Mouse (Mus musculus): ENCODE measurements around the gene Zfp865. TPM values are rescaled to one million over a fixed set of nuclear protein-coding genes. Genes with fewer than 3 reads are reported as not detected.
"Not testable (repeated sequence)": the region's sequence is repeated elsewhere in the genome, so short reads cannot be mapped to it uniquely, and the experiment has no call there.

Zfp865 gene
- total RNA-seq, 2 experiments from 2014 or later: 11.2 to 15.2 TPM

DNA sequence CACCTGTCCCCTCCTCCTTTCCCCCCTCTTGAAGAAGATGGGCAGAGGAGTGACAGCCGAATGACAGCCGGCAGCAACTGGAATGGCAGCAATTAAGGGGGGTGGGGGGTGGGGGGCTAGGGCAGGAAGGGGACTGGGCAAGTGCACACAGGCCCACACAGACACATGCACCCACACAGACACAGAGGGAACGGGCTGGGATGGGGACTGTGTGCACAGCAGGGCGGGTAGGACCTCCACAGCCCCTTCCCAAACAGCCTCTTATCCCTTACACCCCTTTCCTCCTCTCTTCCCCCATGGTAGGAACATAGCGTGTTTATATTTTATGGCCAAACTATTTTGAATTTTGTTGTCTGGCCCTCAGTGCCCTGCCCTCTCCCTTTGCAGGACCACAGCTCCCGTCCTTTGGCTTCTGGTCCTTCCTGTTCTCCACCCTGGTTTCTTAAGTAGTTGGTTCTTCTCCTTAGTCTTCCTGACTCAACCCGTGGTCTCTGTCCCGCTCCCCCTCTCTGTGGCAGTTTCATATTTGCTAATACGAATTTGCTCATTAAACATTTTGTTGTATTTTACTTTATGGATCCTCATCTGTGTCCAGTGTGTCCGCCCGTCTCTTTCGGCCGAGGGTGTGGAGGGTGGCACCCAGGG lies 59.3 kb downstream of the Zfp865 start:
- not testable (repeated sequence) for ATAC-seq (replicated peaks; ENCODE audit: poor library complexity, severe bottlenecking)

DNA sequence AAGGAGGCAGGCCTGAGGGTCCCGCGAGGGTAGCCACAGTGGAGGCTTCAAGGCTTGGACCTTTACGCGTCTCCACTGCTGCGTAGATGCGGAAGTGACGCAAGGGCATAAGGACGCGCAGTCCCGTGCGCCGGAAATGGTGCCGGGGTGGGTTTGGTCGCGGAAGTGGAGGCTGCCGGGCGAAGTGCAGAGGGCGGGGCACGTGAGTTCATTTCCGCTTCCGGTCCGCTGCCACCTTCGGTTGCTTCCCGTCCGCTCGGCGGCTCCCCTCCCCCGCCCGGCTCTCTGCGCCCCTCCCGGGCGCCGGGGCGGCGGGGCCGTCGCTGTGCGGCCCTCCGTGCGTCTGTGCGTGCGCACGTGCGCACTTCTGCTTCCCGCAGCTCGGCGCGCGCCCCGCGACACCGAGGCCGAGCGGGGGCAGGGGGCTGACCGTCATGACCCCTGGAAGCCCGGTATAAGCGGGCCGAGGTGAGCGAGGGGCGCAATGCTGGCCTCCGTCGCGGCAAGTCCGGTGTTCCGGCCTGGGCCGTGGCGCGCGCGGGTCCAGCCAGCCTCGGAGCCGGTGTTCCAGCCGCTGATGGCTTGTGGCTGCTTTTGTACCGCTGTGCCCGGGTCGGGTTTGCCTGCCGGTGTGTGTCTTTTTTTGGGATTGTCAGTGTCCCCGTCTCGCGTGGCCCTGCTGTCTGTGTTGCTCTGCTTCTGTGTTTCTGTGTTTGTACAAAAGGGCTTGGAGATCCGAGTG lies 60.0 kb downstream of the Zfp865 start, which contains the start of gene Epn1:
Epn1 (plus strand) TSS at position 226 of the 742 bp plus-strand sequence.
- peak; percentile 92 for ATAC-seq (replicated peaks; ENCODE audit: poor library complexity, severe bottlenecking)

DNA sequence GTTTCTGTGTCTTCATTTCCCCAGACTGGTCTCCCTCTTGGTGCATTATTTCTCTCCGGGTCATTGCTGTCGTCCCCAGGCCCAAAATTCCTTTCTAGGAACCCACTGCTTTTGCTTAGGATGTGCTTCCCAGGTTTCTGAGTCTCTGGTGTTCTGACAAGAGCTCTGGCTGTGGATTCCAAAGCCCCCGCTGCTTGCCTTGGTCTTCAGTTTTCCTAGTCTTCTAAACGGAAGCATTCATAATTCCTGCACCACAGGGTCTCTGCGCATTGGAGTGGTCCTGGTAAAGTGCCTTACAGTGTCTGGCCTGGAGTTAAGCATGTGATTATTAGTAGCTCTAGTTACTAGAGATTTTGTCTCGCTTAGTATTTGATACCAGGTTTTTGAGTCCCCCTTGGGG lies 60.6 kb downstream of the Zfp865 start:
- no peak for ATAC-seq (replicated peaks; ENCODE audit: poor library complexity, severe bottlenecking)

DNA sequence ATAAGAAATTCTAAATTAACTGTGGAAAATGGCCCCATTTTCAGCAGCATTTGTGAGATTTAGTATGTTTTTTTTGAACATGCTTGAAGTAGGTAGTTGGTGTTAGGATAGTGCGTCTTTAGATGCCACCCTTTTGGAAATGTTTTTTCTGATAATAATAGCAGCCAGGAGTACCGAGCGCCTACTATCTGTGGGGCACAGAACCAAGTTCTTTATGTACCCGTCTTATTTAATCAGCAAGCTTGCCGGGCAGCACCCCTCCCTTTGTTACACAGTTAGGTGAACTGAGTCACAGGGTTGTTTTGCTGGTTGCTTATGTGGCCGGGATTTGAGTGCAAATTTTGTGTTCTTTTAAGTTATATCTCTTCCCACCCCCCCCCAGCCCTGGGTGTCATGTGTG lies 61.1 kb downstream of the Zfp865 start:
- ATAC-seq (replicated peaks; ENCODE audit: poor library complexity, severe bottlenecking): no peak

DNA sequence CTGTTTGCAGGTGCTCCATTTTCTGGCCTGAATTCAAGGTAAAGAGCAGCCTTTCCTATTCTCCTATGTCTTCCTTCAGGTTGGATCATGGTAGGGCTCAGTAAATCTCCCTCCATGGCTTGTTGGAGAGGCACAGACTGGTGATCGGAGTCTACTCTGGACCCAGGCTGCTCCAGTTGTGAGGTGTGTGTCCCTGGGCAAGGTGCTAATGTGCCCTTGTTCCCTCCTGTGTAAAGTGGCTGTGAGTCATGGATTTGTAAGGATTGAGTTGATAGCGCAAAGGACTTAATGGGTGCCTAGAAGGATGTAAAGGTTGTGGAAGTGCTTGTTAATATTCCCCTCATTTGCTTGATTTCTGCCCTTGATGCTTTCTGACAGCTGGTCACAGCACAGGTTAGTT lies 61.8 kb downstream of the Zfp865 start:
- no peak for ATAC-seq (replicated peaks; ENCODE audit: poor library complexity, severe bottlenecking)

DNA sequence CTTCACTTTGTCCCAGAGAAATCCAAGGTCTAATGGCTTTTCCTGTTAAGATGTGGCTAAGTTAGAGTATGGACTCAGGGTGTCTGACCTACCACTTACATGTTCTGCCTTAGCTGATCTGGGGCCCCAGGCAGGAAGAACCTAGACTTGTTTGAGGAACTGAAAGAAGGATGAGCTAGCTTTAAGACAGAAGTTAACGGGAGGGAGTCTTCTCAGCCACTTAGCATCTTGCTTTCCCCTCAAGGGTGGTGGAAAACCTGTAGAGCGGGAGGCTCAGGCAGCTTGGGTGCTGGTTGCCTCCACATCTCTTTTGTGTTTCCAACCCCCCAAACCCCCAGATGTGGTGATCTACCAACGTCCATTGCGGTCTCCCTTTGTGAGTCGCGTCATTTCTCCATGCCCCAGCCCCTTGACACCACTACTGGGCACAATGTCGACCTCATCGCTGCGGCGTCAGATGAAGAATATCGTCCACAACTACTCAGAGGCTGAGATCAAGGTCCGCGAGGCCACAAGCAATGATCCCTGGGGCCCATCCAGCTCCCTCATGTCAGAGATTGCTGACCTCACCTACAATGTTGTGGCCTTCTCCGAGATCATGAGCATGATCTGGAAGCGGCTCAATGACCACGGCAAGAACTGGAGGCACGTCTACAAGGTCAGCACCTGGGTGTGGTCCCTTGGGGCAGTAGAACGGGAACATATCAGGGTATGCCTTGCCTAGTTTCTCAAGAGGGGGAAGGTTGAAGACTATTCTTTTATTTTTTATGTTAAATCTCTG lies 63.3 kb downstream of the Zfp865 start:
- ATAC-seq (replicated peaks; ENCODE audit: poor library complexity, severe bottlenecking): peak; percentile 63

DNA sequence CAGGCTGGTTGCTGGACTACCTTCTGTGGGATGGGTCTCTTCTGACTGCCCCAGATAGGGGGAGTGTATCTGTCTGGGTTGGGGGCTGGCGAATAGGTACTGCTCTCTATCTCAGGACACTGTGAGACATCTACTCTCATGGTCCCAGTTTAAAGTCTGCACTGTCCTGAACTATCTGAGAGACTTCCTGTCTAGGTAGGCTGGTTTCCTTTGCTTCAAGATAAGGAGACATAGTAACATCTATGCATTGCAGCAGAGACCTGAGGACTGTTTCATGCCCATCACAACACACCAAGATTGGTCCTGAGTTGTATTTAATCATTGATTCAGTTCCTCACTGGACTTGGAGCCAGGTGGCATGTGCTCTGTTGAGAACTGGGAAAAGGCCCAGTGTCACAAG lies 65.3 kb downstream of the Zfp865 start:
- no peak for ATAC-seq (replicated peaks; ENCODE audit: poor library complexity, severe bottlenecking)

Other genes starting within 250 kb of the Zfp865 start
- not detected in 2 replicates for gene Fam71e2, start 249.1 kb upstream of the Zfp865 start, total RNA-seq (2014; fragmentation: Nextera tagmentation)
- gene Fam71e2, start 249.1 kb upstream of the Zfp865 start, total RNA-seq (2017): not detected in 2 replicates
- gene Il11, start 237.5 kb upstream of the Zfp865 start, total RNA-seq (2014; fragmentation: Nextera tagmentation): not detected in 2 replicates
- not detected in 2 replicates for gene Il11, start 237.5 kb upstream of the Zfp865 start, total RNA-seq (2017)
- gene Tmem190, start 237.4 kb upstream of the Zfp865 start, total RNA-seq (2014; fragmentation: Nextera tagmentation): not detected in 2 replicates
- gene Tmem190, start 237.4 kb upstream of the Zfp865 start, total RNA-seq (2017): not detected in 2 replicates
- gene Tmem238, start 230.7 kb upstream of the Zfp865 start, total RNA-seq (2014; fragmentation: Nextera tagmentation): 3.2 and 6.2 TPM in 2 replicates
- 4.6 and 7.6 TPM in 2 replicates for gene Tmem238, start 230.7 kb upstream of the Zfp865 start, total RNA-seq (2017)
- gene Rpl28, start 227.5 kb upstream of the Zfp865 start, total RNA-seq (2014; fragmentation: Nextera tagmentation): 1,827 and 2,944 TPM in 2 replicates
- 828 and 1,139 TPM in 2 replicates for gene Rpl28, start 227.5 kb upstream of the Zfp865 start, total RNA-seq (2017)
- gene Ube2s, start 207.8 kb upstream of the Zfp865 start, total RNA-seq (2014; fragmentation: Nextera tagmentation): 236 and 240 TPM in 2 replicates
- gene Ube2s, start 207.8 kb upstream of the Zfp865 start, total RNA-seq (2017): 230 and 245 TPM in 2 replicates
- not detected in 2 replicates for gene Shisa7, start 175.7 kb upstream of the Zfp865 start, total RNA-seq (2014; fragmentation: Nextera tagmentation)
- gene Shisa7, start 175.7 kb upstream of the Zfp865 start, total RNA-seq (2017): not detected in 2 replicates
- gene Isoc2b, start 150.1 kb upstream of the Zfp865 start, total RNA-seq (2014; fragmentation: Nextera tagmentation): 11.8 and 13.2 TPM in 2 replicates
- 43.0 and 72.6 TPM in 2 replicates for gene Isoc2b, start 150.1 kb upstream of the Zfp865 start, total RNA-seq (2017)
- 5.3 and 7.9 TPM in 2 replicates for gene Isoc2a, start 143.2 kb upstream of the Zfp865 start, total RNA-seq (2014; fragmentation: Nextera tagmentation)
- gene Isoc2a, start 143.2 kb upstream of the Zfp865 start, total RNA-seq (2017): 7.9 and 10.7 TPM in 2 replicates
- gene Gm36210, start 113.9 kb upstream of the Zfp865 start, total RNA-seq (2014; fragmentation: Nextera tagmentation): not detected in 2 replicates
- gene Gm36210, start 113.9 kb upstream of the Zfp865 start, total RNA-seq (2017): not detected in 2 replicates
- gene Zfp628, start 105.2 kb upstream of the Zfp865 start, total RNA-seq (2014; fragmentation: Nextera tagmentation): 4.6 and 7.7 TPM in 2 replicates
- gene Zfp628, start 105.2 kb upstream of the Zfp865 start, total RNA-seq (2017): 1.0 and 1.2 TPM in 2 replicates
- 1.4 TPM in 1 of 2 replicates, not detected in the other for gene Nat14, start 98.3 kb upstream of the Zfp865 start, total RNA-seq (2014; fragmentation: Nextera tagmentation)
- not detected in 2 replicates for gene Nat14, start 98.3 kb upstream of the Zfp865 start, total RNA-seq (2017)
- not detected in 2 replicates for gene Ssc5d, start 94.6 kb upstream of the Zfp865 start, total RNA-seq (2014; fragmentation: Nextera tagmentation)
- gene Ssc5d, start 94.6 kb upstream of the Zfp865 start, total RNA-seq (2017): 0.05 TPM in 1 of 2 replicates, not detected in the other
- not detected in 2 replicates for gene Sbk2, start 56.0 kb upstream of the Zfp865 start, total RNA-seq (2014; fragmentation: Nextera tagmentation)
- not detected in 2 replicates for gene Sbk2, start 56.0 kb upstream of the Zfp865 start, total RNA-seq (2017)
- not detected in 2 replicates for gene Sbk3, start 49.2 kb upstream of the Zfp865 start, total RNA-seq (2014; fragmentation: Nextera tagmentation)
- not detected in 2 replicates for gene Sbk3, start 49.2 kb upstream of the Zfp865 start, total RNA-seq (2017)
- gene Zfp579, start 24.2 kb upstream of the Zfp865 start, total RNA-seq (2014; fragmentation: Nextera tagmentation): 10.0 and 14.1 TPM in 2 replicates
- 2.3 and 11.2 TPM in 2 replicates for gene Zfp579, start 24.2 kb upstream of the Zfp865 start, total RNA-seq (2017)
- 23.3 and 30.7 TPM in 2 replicates for gene Zfp524, start 6.0 kb upstream of the Zfp865 start, total RNA-seq (2014; fragmentation: Nextera tagmentation)
- 8.5 and 9.3 TPM in 2 replicates for gene Zfp524, start 6.0 kb upstream of the Zfp865 start, total RNA-seq (2017)
- gene Fiz1, start 5.7 kb upstream of the Zfp865 start, total RNA-seq (2014; fragmentation: Nextera tagmentation): 27.4 and 33.9 TPM in 2 replicates
- 15.6 and 23.4 TPM in 2 replicates for gene Fiz1, start 5.7 kb upstream of the Zfp865 start, total RNA-seq (2017)
- not detected in 2 replicates for gene Gm44973, start 4.9 kb upstream of the Zfp865 start, total RNA-seq (2014; fragmentation: Nextera tagmentation)
- 7.5 TPM in 1 of 2 replicates, not detected in the other for gene Gm44973, start 4.9 kb upstream of the Zfp865 start, total RNA-seq (2017)
- 1.8 TPM in 1 of 2 replicates, not detected in the other for gene Ccdc106, start 177 bp downstream of the Zfp865 start, total RNA-seq (2014; fragmentation: Nextera tagmentation)
- gene Ccdc106, start 177 bp downstream of the Zfp865 start, total RNA-seq (2017): not detected in 2 replicates
- gene 4632433K11Rik, start 13.7 kb downstream of the Zfp865 start, total RNA-seq (2014; fragmentation: Nextera tagmentation): not detected in 2 replicates
- 0.57 and 1.2 TPM in 2 replicates for gene 4632433K11Rik, start 13.7 kb downstream of the Zfp865 start, total RNA-seq (2017)
- 0.28 and 0.54 TPM in 2 replicates for gene Zfp784, start 18.1 kb downstream of the Zfp865 start, total RNA-seq (2014; fragmentation: Nextera tagmentation)
- gene Zfp784, start 18.1 kb downstream of the Zfp865 start, total RNA-seq (2017): 0.98 and 1.1 TPM in 2 replicates
- gene Zfp580, start 31.2 kb downstream of the Zfp865 start, total RNA-seq (2014; fragmentation: Nextera tagmentation): 1.3 and 7.3 TPM in 2 replicates
- gene Zfp580, start 31.2 kb downstream of the Zfp865 start, total RNA-seq (2017): 1.2 and 1.3 TPM in 2 replicates
- 204 and 227 TPM in 2 replicates for gene U2af2, start 41.8 kb downstream of the Zfp865 start, total RNA-seq (2014; fragmentation: Nextera tagmentation)
- 253 and 265 TPM in 2 replicates for gene U2af2, start 41.8 kb downstream of the Zfp865 start, total RNA-seq (2017)
- 56.6 and 57.4 TPM in 2 replicates for gene Epn1, start 59.9 kb downstream of the Zfp865 start, total RNA-seq (2014; fragmentation: Nextera tagmentation)
- 34.4 and 62.6 TPM in 2 replicates for gene Epn1, start 59.9 kb downstream of the Zfp865 start, total RNA-seq (2017)
- gene Rfpl4, start 96.6 kb downstream of the Zfp865 start, total RNA-seq (2014; fragmentation: Nextera tagmentation): not detected in 2 replicates
- not detected in 2 replicates for gene Rfpl4, start 96.6 kb downstream of the Zfp865 start, total RNA-seq (2017)
- gene Rasl2-9, start 105.6 kb downstream of the Zfp865 start, total RNA-seq (2014; fragmentation: Nextera tagmentation): 2.0 TPM in 1 of 2 replicates, not detected in the other
- gene Rasl2-9, start 105.6 kb downstream of the Zfp865 start, total RNA-seq (2017): not detected in 2 replicates
- not detected in 2 replicates for gene Vmn1r55, start 129.3 kb downstream of the Zfp865 start, total RNA-seq (2014; fragmentation: Nextera tagmentation)
- gene Vmn1r55, start 129.3 kb downstream of the Zfp865 start, total RNA-seq (2017): not detected in 2 replicates
- not detected in 2 replicates for gene Vmn1r56, start 176.4 kb downstream of the Zfp865 start, total RNA-seq (2014; fragmentation: Nextera tagmentation)
- not detected in 2 replicates for gene Vmn1r56, start 176.4 kb downstream of the Zfp865 start, total RNA-seq (2017)
- gene Vmn1r57, start 198.1 kb downstream of the Zfp865 start, total RNA-seq (2014; fragmentation: Nextera tagmentation): not detected in 2 replicates
- gene Vmn1r57, start 198.1 kb downstream of the Zfp865 start, total RNA-seq (2017): not detected in 2 replicates

Measured in granulocyte monocyte progenitor cell, adult 5-6 weeks (primary cell).